Mouse (Mus musculus) cerebellum, postnatal 25 days (tissue): ENCODE measurements around the gene Nkx2-3.

Source experiments
- DNase-seq, 2 experiments: peaks; one replicate each; pipeline ENCODE4 v3.0.0; 2021; ENCODE audit warnings: mixed read lengths in 2 of 2

Gene Nkx2-3

DNA sequence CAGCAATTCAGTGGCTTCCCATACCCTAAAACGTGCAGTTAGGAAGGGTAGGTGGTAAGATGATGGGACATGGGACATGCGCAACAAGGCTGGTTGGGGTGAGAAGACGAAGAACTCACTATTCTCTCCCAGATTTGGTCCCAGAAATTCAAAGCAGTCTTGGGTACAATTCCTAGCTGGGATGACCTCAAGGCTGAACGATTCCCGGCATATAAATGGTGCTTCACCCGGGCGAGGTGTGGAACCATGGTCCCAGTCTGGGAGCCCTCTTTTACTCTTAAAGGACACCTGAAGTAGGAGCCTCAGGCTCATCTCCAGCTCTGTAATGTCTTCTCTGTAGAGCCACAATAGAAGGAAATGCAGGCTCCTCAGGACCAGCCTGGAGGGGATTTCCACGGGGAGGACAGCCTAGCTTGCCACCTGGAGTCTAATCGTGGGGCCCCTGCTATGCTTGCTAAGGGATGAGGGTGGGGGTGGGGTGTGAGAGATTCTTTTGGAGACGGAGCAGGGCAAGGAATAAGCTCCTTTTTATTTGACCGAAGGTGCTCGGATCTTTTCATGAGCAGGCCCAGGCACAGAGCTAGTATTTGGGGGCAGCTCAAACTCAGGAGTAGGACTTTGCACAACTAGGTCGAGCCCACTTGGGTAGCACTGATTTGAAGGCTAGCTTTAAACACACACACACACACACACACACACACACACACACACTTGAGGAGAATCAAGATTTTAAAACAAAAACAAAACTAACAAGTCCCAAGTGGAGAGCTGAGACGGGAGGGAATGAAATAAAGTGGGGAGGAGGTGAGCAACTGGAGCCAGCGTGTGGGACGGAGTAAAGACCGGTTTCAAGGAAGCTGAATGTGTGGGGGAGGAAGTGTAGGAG, 6.2 kb upstream of the Nkx2-3 start:
- DNase-seq: no peak

DNA sequence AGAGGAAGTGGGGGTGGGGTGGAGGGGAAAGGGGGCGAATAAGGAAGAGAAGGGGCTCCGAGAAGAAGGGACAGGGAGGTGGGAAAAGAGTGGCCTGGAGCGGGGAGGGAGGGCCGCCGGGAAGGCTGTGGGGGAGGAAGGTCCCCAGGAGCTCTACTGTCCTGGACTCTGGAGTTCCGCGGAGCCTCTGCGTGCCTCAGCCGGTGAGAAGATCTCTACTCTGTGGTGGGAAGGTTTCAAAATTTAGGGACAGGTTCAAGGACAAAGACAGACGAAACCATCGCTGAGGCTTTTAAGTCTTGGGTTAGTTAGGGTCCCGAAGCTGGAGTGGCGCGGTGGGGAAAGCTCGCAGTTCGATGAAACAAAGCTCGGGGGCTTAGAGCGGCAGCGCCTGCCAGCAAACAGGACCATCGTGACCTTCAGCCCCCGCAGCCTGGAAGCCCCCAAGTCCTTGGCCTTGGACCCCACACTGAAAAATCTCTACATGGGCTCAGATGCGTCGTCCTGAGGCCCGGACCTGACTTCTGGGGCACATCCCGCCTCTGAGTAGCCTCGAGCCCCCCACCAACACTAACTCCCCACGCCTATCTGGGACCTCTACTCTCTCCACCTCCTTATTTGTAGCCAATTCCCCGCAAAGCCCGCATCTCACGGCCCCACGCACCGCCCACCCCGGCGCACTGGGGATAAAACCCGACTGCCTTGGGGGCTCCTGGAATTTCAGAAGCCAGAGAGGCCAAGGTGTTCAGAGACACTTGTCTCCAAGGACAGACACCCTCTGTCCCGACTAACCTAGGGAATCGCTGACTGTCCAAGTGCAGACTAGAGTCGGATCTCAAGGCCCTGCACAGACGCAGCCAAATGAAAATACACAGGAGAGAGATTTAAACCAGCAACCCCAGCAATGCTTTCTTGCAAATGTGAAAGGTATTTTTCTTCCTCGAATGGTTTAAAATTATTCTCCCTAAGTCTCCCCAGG, 5.3 kb upstream of the Nkx2-3 start:
- DNase-seq: no peak

DNA sequence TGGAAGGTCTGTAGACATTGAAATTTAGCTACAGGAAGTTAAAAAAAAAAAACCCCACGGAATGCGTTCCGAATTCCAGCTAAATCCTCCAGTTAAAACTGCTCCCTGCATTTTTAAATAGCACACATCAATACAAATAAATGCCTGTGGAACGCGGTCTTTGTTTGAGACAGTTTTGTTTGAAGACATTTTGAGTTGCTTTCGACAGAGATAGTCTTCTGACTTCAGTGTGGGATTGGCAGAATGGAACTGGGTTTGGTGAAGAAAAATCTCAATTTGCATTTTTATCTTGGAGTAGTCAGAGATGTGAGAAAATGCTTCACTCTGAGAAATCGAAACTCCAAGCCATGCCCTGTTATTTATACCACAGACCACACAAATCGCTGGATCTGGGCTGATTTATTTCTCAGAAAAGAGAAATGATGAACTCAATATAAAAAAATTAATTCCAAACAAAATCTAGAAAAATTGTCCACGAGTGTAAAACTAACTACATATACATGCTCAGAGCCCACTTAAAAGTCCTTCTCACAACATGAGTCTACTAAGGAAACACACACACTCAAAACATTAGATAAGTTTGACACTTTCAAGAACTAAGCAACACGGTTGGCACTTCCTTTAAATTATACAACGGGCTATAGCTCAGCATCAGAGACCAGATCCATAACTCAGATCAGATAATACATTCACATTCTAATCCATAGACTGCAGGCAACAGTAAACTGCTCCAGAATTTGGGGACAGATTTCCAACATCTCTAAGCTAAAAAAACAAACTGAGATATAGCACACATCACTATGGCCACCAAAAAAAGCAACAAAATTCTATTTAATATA, 4.1 kb upstream of the Nkx2-3 start:
- DNase-seq: no peak

DNA sequence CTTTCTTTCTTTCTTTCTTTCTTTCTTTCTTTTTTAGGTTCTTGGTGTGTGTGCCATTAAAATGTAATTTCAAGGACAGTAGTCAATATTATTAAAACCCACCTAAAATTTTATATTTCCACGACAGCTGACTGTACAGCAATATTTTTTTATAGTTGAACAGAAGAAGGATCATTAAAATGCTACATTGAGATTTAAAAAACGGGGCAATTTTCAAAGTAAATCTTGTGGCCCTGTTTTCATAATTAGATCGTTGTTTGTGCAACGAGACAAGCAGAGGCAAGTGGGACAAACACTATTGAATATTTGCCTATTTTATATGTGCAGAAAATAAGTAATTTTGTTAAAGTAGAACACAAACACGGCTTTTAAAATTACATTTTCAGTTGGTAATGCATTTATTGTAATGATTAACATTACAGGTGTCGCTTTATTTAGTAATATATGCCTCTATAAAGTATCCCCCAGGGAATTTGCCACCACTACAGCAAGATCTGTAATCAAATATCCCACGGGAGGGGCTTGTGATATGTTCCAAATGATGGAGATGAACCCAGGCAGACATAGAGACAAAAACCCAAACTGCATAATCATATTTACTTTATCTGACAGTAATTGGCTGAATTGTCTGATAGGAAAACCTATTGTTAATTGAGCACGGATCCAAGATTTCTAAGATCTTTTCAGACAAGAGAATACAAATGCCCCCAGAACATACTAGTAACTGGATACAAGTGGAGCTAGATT, 3.2 kb upstream of the Nkx2-3 start:
- no peak for DNase-seq

DNA sequence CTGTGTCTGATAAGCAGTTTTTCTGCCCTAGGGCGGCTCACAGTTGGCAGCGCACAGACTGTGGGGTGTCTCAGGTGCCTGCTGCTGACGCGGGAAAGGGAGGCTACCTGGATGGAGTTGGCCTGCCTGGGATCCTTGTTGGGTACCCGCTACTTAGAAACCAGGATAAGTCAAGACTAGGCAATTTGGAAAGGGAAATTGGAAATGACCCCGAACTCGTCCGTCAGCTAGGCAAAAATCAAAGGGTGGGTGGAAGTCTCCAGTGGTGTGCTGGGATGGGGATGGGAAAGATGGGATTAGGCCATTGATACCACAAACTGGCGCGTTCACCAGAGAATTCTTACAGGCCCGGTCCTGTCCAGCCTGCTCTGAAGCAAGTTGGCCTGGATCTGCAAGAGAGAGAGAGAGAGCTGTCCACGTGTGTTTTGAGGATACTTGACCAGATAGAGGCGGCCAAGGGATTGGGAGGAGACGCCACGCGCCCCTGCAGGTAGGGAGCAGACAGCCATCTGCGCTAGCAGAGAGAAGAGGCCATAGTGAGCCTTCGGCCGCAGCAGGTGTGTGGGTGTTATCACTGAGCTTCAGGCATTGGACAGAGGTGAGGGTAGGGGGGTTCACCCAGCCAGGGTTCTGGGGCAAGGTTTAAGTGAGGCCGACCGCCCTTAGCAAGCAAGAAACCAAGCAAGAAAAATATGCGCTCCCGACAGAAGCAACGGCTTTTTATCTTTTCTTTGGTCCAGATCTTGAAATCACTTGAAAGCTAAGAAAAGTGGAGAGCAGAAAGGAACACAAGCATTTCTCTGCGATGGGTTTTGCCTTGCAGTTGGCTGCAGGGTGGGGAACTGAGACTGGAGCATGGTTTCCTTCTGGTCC, 2.4 kb upstream of the Nkx2-3 start:
- no peak for DNase-seq

DNA sequence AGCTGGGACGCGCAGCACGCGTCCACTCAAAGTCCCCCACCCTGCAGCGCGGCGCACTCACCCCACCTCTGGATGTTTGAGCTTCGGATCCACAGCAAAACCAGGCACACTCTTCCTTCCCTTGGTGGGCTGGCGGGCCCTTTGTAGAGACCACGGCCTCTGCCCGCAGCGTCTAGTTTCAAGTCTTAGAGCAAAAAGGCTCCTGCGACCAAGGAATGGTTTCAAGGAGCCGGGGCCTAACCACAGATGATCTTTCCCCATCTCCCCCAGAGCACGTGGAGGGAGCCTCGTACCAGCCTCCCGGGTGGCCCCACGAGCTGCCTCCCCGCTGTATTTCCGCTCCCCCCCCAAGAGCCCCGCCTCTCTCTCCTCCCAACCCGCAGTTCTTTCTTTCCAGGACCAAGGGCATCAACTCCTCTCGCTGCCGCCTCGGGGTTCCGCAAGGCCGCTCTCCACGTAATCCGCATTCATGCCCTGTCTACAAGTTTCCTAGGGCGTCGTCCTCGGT, 1.7 kb upstream of the Nkx2-3 start:
- no peak for DNase-seq

DNA sequence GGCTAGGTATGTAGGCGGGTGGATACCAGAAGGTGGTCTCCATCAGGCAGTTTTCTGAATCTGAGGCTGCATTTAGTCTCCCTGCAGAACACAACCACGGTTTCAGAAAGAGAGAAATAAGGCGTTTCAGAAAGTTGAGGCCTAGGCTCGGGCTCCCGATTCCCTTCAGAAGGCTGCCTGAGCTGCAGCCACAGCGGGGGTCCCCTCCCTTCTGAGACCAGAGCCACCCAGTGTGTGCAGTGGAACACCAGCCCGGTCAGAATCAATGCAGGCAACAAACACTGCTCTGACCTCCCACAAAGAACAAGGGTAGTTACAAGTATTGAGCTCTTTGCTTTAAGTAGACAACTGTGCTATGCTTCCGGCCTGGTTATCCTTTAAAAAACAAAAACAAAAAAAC, 1.0 kb upstream of the Nkx2-3 start:
- DNase-seq: no peak

DNA sequence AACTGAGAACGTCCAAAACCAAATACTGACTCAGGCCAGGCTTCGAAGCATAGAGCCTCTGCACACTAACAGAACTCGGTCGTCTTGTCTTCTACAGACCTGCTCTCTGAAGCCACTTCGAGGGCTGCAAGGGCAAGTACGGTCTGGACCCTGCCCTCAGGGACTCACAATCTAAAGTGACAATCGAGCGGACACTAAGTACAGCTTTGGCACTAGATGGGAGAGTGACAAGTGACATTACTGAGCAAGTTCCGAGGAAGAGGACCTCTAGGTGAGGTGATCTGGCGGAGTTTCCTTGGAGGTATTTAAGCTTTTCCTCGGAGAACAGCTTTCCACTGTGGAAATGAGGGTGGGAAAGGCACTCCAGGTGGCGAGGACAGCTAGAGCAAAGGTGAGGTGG, 564 bp upstream of the Nkx2-3 start:
- DNase-seq: no peak

DNA sequence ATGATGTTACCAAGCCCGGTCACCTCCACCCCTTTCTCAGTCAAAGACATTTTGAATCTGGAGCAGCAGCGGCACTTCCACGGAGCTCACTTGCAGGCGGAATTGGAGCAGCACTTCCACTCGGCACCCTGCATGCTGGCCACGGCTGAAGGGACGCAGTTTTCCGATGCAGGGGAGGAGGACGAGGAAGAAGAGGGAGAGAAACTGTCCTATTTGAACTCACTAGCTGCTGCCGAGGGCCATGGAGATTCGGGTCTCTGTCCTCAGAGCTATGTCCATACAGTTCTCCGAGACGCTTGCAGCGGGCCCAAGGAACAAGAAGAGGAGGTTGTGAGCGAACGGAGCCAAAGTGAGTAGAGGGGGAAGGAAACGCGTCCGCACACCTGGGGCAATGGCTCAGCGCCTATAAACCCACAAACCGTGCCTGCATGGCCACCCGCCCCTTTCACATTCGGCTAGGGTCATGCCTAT, 411 bp downstream of the Nkx2-3 start:
- peak in 1 of 2 experiments; percentile 29 for DNase-seq

DNA sequence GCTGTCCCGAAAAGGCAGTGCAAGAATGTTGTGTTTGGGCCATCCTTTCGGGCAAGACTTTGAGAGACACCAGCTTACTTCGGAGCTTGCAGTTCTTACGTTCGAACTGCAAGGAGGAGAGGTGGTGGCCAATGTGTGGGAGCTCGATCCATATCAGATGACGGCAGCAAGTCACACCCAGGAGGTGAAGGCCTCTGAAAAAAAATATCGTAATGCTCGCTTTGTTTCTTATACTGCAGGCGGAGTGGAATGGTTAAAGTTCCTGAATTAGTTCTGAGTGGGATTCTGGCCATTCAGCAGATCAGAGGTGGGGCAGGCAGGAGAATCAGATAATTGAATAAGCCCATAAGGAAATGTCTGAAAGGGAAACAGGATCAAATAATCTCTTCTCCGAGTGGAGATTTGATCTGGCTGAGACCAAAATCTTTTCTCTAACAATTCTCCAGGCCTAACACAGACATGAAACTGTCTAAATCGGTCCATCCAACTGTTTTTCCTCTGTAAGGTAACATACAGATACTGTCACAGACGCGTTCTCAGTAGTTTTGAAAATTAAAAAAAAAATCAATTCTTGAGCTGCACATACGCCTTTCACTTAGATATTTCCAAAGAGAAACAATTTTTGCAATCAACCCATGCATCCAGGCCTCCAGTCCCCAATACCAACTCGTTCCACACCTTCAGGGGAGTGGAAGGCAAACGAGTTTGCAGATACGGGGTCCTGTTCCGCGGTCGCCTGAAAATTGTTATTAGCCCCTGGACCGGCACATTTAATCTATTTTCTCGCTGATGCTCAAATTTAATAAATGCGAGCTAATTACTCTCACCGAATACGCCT, 1.4 kb downstream of the Nkx2-3 start:
- peak in 1 of 2 experiments; percentile 21 for DNase-seq

DNA sequence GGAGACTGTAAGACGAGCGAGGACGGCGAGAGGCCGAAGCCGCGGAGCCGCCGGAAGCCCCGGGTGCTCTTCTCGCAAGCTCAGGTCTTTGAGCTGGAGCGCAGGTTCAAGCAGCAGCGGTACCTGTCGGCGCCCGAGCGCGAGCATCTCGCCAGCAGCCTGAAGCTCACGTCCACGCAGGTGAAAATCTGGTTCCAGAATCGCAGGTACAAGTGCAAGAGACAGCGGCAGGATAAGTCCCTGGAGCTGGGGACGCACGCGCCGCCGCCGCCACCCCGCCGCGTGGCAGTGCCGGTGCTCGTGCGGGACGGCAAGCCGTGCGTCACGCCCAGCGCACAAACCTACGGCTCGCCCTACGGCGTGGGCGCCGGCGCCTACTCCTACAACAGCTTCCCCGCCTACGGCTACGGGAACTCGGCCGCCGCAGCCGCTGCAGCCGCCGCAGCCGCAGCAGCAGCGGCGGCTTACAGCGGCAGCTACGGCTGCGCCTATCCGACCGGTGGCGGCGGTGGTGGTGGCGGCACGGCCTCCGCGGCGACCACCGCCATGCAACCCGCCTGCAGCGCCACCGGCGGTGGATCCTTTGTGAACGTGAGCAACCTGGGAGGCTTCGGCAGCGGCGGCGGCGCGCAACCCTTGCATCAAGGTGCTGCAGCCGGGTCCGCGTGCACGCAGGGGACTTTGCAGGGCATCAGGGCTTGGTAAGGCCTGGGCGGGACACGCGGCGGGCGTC, 2.4 kb downstream of the Nkx2-3 start:
- peak; percentile 23 to 35 for DNase-seq

DNA sequence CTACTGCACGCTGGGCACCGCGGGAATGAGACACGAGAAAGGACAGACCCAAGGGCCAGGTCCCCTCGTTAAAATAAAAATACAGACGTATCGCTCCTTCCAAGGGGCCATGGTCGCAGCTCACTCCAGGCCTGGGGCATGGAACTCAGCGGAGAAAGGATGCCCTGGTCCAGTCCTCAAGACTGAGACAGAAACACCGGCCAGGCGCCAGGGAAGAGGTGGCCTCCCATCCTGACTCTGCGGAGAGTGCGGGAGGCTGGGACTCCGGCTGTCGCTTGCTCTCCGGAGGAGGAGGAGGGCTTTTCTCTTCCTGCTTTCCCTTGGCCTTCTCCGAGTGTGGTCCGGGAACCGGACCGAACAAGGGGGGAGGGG, 2.9 kb downstream of the Nkx2-3 start:
- DNase-seq: no peak

DNA sequence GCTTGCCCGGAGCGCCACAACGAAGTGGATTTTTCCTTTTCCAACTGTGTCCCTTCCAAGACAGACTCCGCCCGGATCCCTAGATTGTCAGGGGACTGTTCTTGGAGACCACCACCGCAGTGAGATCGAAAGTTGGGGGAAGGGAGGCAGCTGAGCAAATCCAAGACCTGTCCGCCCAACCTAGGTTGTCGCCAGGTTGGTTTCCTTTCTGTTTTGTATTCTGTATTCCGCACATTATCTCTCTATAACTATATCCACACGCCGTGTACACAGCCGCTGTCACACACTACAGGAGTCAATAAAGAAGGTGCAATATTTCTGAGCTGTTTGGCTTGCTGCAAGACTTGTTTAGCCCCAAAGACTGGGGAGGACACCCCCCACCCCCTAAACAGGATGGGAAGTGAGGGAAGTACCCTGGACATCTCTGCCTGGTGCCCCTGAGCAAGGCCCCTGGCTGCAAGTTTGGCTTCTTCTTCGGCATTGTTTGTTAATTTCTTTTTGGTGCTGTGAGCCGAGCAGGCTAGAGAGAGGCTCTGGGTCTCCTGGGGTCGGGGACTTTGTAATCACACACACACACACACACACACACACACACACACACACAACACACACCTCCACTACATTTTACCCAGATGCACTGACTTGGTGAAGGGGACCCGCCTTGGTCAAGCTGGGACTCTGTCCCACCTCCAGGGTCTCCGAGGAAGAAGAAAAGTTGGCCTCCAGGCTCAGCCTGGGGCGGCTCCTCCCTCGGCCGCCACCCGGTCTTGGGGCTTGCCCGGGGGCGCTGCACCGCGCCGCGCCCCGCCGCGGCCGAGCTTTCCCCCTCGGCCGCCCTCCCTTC, 3.7 kb downstream of the Nkx2-3 start:
- no peak for DNase-seq

DNA sequence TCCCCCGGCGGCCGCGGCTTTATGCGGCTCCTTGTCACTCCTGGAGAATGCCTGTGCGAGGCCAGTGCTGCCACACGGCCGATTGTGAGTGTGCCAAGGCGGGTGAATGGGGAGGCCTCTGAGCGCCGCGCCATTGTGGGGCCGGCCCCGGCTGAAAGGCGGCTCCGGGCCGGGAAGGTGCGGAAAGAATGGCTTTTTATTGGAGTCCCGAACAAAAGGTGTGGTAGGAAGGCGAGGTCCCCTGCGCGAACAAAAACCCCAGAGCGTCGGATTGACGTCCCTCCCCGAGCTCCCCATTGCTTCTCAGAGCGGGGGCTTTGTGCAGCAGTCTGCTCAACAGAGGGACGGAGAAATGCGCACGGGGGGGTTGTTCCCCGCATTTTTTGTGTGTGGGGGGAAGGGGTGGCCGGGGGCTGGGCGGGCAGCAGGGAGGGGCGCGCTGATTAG, 4.3 kb downstream of the Nkx2-3 start:
- DNase-seq: no peak

DNA sequence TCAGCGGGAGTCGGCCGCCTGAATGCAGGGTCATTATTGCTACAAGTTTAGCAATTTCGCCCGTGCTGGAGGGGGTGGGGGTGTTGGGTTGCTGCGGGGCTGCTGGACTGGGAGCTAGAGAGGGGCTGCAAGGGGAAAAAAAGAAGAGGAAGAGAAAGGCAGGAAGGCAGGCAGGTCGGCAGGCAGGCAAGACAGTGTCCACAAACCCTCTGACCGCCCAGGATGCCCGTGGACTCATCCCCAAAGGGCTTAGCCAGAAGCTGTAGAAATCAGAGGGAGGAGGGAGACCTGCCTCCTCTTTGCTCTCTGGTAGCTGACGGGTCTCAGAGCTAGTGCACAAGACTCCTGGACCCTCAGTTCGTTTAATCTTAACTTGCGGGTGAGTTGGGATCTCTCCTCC, 4.8 kb downstream of the Nkx2-3 start:
- no peak for DNase-seq

DNA sequence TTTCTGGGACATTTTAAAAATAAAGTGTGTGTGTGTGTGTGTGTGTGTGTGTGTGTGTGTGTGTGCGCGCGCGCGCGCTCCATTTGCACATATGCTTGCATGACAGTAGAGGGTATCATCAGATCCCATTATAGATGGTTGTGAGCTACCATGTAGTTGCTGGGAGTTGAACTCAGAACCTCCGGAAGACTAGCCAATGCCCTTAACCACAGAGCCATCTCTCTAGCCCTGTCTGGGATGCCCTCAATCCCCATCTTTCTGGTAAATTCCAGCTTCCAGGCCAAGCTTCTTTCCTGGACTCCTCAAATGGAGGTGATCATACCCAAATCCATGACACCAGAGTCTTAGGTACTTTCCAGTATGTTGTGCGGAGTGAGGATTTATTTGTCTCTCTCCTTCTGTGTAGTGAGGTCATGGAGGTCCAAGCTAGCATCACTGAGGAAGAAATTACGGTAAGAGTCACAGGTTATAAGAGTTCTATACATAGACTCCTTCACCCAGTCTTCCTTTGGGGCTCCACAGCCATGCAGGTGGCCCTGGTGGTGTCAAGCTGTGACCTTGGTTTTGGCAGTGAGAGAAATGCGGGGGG, 5.7 kb downstream of the Nkx2-3 start:
- no peak for DNase-seq

DNA sequence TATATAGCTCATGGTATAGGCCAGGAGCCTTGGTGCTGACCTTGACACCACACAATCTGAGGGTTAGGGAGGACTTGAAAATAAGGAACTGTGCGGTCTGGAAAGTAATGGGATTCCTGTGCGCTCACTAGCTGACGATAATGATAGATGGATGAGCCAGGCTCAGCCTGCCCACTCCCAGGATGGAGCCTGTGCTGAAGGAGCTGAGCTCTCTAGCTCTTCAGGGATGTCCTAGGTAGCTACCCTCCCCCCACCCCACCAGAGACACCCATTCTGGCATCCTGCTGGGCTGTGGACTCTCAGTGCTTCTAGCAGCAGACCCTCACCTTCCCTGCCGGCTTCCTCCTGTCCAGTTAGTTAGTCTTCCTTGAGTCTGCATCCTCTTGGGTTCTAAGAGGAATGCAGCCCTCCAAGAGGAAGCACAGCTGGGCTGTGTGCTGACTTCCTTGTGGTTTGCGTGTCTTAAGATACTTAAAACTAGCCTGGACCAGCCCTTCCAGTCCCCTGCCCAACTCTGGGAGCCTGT, 6.4 kb downstream of the Nkx2-3 start:
- no peak for DNase-seq
